Mouse (Mus musculus) kidney, embryonic 14.5 days (tissue): Measurements from ENCODE around the gene Fkbp14. TPM values are rescaled to one million over a fixed set of nuclear protein-coding genes. Genes with fewer than 3 reads are reported as not detected.

Experiments used
- ATAC-seq: fragments of 200-750 bp; cut with Nextera tagmentation; 2 replicates; pipeline ENCODE4 v1.8.0; 2017; ENCODE audit warnings: moderate number of reproducible peaks, mild to moderate bottlenecking, moderate TSS enrichment, moderate library complexity; ENCODE audit not compliant: low FRiP score, low TSS enrichment
- H3K27ac ChIP-seq: fragments of 300-500 bp; sonication (generic); 2 replicates; pipeline ENCODE4 v1.5.1; 2014; ENCODE audit warnings: low read depth, mild to moderate bottlenecking, low read length, moderate library complexity, mixed read lengths
- H3K27me3 ChIP-seq: fragments of 300-500 bp; sonication (generic); 2 replicates; pipeline ENCODE4 v1.6.1; 2014; ENCODE audit warnings: mild to moderate bottlenecking, low read length; ENCODE audit not compliant: control insufficient read depth, insufficient read depth
- H3K36me3 ChIP-seq: fragments of 300-500 bp; sonication (generic); 2 replicates; pipeline ENCODE4 v1.6.1; 2014; ENCODE audit warnings: low read length, mixed read lengths; ENCODE audit not compliant: control insufficient read depth, insufficient read depth
- H3K4me1 ChIP-seq: fragments of 300-500 bp; sonication (generic); 2 replicates; pipeline ENCODE4 v1.6.1; 2014; ENCODE audit warnings: low read length, mixed read lengths; ENCODE audit not compliant: control insufficient read depth, insufficient read depth
- H3K4me2 ChIP-seq: fragments of 300-500 bp; sonication (generic); replicated peaks from 2 replicates; pipeline ENCODE4 v1.6.1; 2014; ENCODE audit warnings: low read depth, mild to moderate bottlenecking, low read length
- H3K4me3 ChIP-seq: fragments of 300-500 bp; sonication (generic); 2 replicates; pipeline ENCODE4 v1.5.1; 2014; ENCODE audit warnings: mild to moderate bottlenecking, low read length
- H3K9ac ChIP-seq: fragments of 300-500 bp; sonication (generic); 2 replicates; pipeline ENCODE4 v1.6.1; 2014; ENCODE audit warnings: low read depth, mild to moderate bottlenecking, low read length, moderate library complexity
- H3K9me3 ChIP-seq: fragments of 300-500 bp; sonication (generic); 2 replicates; pipeline ENCODE4 v1.6.1; 2016; ENCODE audit warnings: low read length; ENCODE audit not compliant: control insufficient read depth
- WGBS: fragments of 180-500 bp; shearing (Covaris S2); extraction: QIAGEN DNeasy Blood & Tissue Kit; methylation state at CpG from one replicate; pipeline ENCODE4 v1.1.7; 2014; 5-methylcytosine and 5-hydroxymethylcytosine counted together
- polyA plus RNA-seq: library from polyadenylated mRNA; unstranded; fragments of >200 nt; fragmentation: Nextera tagmentation; extraction: Ambion mirVana; gene quantifications from 2 replicates; pipeline ENCODE4 v1.2.1, GENCODE M21; 2014

Fkbp14 gene
- polyA plus RNA-seq, result 18.4 and 25.8 TPM in 2 replicates

DNA sequence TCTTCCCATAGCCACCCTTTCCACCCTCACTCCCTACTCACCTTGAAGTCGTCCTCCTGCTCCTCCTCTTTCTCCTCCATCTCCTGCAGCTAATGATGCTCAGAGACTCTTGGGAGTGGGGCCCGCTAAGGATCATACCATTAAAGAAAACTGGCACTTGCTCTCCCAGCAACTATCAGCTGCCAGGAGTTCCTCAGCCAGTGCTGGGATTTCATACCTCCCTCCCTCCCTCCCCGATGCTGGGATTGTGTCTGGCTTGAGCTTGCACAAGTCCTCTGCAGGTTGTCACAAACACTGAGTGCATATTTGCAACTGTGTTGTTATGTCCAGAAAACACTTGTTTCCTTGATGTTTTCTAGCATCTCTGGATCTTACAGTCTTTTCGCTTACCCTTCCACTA lies at the start of gene Fkbp14:
Gene Fkbp14, minus strand, starts transcription at position 101 of the 400 bp plus-strand sequence.
- 78% methylated on average over 4 of the region's 4 CpGs for WGBS
- Histone ChIP-seq H3K4me3 (peak within 1 kb of the TSS; percentile 77; the same call in 1 of the 2 replicates), H3K9ac (no peak within 1 kb of the TSS; the same call in 1 of the 2 replicates), H3K4me1 (peaks cover 15% of the 10 kb centered on the region; the same call in 1 of the 2 replicates), H3K9me3 (no peaks in the 10 kb centered on the region), H3K4me2 (peak within 1 kb of the TSS; percentile 62), H3K36me3 (no peaks in the 10 kb centered on the region), H3K27ac (no peak within 1 kb of the TSS), H3K27me3 (no peaks in the 10 kb centered on the region)
- ATAC-seq, result no peak

DNA sequence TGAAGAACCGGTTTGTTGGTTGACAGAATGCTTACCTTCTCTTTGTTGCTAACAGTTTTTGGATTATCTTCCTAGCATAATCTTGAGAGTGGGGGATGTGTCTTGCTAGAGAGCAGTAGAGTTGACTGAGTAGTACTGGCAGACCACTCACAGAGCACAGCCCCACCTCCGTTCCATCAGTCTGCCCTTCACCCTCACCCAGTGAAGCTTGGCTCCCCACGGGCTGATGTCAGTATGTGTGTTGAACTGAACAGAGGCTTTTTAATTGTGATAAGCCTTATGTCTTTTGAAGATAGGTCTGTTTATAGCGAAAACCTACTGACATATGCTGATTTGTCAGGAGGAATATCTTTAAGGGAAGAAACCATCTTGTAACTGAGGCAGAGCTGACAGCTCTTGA lies 46.1 kb upstream of the Fkbp14 start:
- H3K4me1 ChIP-seq, result no peaks in the 10 kb centered on the region
- no peaks in the 10 kb centered on the region for H3K9me3 ChIP-seq
- H3K36me3 ChIP-seq, result peaks cover 7% of the 10 kb centered on the region; the same call in 1 of the 2 replicates
- H3K27me3 ChIP-seq, result no peaks in the 10 kb centered on the region
- no peak for ATAC-seq
- no peak overlapping the region for H3K4me2 ChIP-seq
- WGBS, result 98% methylated on average over 4 of the region's 4 CpGs
- no peak overlapping the region for H3K9ac ChIP-seq
- H3K27ac ChIP-seq, result no peak overlapping the region
- H3K4me3 ChIP-seq, result no peak overlapping the region

DNA sequence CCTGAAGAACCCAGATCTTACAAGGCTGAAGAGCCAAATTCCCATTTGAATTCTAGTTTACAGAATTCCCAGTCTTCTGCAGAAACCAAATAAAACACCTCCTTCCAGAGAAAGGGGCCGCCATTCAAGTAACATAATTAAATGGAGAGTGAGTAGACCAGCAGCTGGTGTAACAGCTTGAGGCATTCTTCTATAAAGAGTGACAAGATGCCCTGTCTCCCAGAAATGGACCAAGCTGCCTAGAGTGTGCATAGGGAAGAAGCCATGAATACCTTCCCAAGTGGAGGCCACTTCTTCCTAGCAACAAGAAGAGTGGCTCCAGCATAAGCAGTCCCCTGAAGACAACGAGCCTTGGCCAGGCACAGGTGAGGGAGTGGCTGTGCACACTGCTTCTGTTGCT lies 44.8 kb upstream of the Fkbp14 start:
- WGBS, result 91% methylated on average over 2 of the region's 2 CpGs
- peaks cover 7% of the 10 kb centered on the region; the same call in 1 of the 2 replicates for H3K36me3 ChIP-seq
- no peaks in the 10 kb centered on the region for H3K4me1 ChIP-seq

DNA sequence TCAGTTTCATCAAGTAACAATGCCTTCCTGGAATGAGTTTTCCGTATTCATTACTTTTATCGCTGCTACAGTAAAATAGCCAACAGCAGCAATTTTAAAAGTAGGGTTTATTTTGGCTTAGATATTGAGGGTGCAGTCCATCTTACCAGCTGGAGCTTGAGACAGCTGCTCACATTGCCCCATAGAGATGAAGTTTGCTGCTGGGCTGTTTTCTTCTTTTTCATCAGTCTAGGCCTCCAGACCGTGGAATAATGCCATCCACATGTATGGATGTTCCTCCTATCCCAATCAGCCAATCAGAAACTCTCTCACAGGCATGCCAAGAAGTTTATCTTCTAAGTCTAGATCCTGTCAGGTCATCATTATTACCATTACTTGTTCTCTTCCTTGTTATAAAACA lies 42.8 kb upstream of the Fkbp14 start:
- Histone ChIP-seq H3K9me3 (no peaks in the 10 kb centered on the region), H3K27ac (no peak overlapping the region), H3K27me3 (no peaks in the 10 kb centered on the region), H3K9ac (no peak overlapping the region), H3K4me3 (no peak overlapping the region), H3K36me3 (peaks cover 10% of the 10 kb centered on the region; the same call in 1 of the 2 replicates), H3K4me1 (no peaks in the 10 kb centered on the region), H3K4me2 (no peak overlapping the region)
- 86% methylated on average over 3 of the region's 3 CpGs for WGBS
- ATAC-seq, result no peak

More for the DNA sequence above, 44.8 kb upstream of the Fkbp14 start:
- Histone ChIP-seq H3K4me3 (no peak overlapping the region), H3K9me3 (no peaks in the 10 kb centered on the region), H3K27ac (no peak overlapping the region), H3K9ac (no peak overlapping the region), H3K4me2 (no peak overlapping the region), H3K27me3 (no peaks in the 10 kb centered on the region)
- no peak for ATAC-seq

DNA sequence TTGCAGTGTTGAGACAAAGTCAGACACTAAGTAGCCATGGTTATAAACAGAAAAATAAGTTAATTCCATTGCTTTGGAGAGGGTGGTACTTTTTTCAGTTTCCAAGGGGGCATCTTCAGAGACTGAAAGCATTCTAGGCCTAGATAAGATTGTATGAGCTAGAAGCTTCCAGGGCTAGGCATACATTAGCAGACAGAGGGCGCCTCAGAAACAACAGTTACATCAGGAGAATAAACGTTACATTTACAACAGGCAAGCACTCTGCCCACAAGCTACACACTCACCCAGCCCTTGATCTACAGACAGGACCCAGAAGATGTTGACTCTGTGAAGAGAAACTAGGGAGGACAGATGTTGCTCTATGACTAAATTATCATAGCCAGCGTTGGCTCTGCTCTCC lies 34.4 kb upstream of the Fkbp14 start:
- Histone ChIP-seq H3K4me1 (no peaks in the 10 kb centered on the region), H3K27ac (no peak overlapping the region), H3K4me3 (no peak overlapping the region), H3K4me2 (no peak overlapping the region), H3K27me3 (no peaks in the 10 kb centered on the region), H3K9me3 (no peaks in the 10 kb centered on the region), H3K9ac (no peak overlapping the region), H3K36me3 (peaks cover 20% of the 10 kb centered on the region; the same call in 1 of the 2 replicates)
- 51% methylated on average over 3 of the region's 3 CpGs for whole genome bisulfite sequencing
- no peak for ATAC-seq

DNA sequence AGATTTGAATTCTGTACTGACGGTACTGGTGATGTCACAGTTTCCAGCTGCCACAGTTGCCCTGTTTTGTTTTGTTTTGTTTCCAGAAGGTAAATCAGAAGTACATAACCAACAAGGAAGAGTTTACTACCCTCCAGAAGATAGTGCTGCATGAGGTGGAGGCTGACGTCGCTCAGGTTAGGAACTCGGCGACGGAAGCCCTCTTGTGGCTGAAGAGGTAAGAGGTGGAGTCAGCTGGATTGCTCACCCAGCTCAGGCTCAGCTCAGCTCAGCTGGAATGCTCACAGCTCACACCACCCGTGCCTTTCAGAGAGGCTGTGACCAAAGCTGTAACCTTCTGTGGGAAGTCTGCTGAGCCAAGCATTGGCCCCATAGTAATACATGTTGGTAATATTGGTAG lies 32.6 kb upstream of the Fkbp14 start:
- Histone ChIP-seq H3K4me1 (no peaks in the 10 kb centered on the region), H3K9ac (no peak overlapping the region), H3K27me3 (no peaks in the 10 kb centered on the region), H3K27ac (no peak overlapping the region), H3K4me3 (no peak overlapping the region), H3K36me3 (peaks cover 20% of the 10 kb centered on the region; the same call in 1 of the 2 replicates), H3K9me3 (no peaks in the 10 kb centered on the region), H3K4me2 (no peak overlapping the region)
- 36% methylated on average over 7 of the region's 7 CpGs for WGBS
- peak; percentile 60; the same call in 1 of the 2 replicates for ATAC-seq

DNA sequence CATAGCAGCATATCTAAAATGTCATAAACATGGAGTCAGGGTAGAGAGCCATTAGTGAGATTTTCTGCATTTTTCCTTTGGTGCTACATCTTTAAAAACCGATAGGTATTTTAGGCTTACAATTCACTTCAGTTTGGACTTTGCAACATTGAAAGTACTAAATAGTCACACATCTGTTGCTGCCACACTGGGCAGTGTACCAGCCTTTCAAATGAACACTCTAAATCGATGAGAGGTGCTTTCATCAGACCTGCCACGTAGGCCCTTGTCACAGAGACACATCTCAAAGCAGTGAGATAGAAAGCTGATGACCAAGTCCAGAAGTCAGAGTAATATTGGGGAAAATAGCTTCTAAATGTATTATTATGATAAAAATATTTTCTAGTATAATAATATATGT lies 31.3 kb upstream of the Fkbp14 start:
- Histone ChIP-seq H3K4me1 (no peaks in the 10 kb centered on the region), H3K4me2 (no peak overlapping the region), H3K9me3 (no peaks in the 10 kb centered on the region), H3K36me3 (peaks cover 16% of the 10 kb centered on the region; the same call in 1 of the 2 replicates), H3K9ac (no peak overlapping the region), H3K27me3 (no peaks in the 10 kb centered on the region), H3K27ac (no peak overlapping the region), H3K4me3 (no peak overlapping the region)
- no peak for ATAC-seq
- 91% methylated on average over 3 of the region's 3 CpGs for WGBS

DNA sequence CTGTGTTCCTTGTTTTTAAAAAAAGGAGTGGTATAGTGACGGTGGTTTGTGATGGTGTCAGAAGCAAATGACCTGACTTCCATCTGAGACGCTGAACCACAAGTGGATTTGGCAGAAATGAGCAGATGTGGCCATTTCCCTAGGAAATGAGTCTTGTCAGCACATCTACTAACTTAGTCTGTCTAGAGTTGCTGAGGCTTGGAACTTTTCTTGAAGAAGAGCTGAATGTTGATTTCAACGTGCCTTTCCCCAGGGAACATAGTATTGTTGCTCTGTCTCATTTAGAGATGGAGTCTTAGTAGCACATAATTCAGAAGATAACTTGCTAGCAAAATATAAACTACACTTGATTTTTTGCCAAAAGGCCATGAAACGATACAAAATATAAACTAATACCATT lies 23.2 kb upstream of the Fkbp14 start:
- 60% methylated on average over 4 of the region's 4 CpGs for WGBS
- Histone ChIP-seq H3K9me3 (no peaks in the 10 kb centered on the region), H3K27ac (no peak overlapping the region), H3K9ac (no peak overlapping the region), H3K27me3 (no peaks in the 10 kb centered on the region), H3K4me3 (no peak overlapping the region), H3K4me2 (no peak overlapping the region), H3K4me1 (no peaks in the 10 kb centered on the region), H3K36me3 (peaks cover 11% of the 10 kb centered on the region; the same call in 1 of the 2 replicates)
- ATAC-seq, result no peak

DNA sequence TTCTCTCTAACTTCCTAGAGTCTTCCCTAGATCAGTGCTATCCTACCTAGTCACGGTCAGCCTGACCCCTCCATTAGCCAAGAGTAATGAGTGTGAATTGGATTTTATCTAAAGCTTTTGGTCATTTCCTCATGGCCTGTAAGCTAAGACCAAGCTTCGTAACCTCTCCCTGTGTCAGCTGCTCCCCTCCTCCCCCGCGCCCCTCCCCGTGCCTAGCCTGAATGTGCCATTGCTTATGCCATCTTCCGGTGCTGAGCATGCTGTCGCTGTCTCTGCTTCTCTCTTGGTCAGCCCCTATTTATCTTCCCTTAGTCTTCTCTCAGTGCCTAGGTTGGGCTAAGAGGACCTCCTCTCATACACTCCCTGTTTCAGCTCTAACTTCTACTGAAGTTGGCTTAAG lies 22.4 kb upstream of the Fkbp14 start:
- H3K9me3 ChIP-seq, result no peaks in the 10 kb centered on the region
- 59% methylated on average over 7 of the region's 7 CpGs for WGBS
- no peak for ATAC-seq
- H3K4me2 ChIP-seq, result no peak overlapping the region
- no peak overlapping the region for H3K4me3 ChIP-seq
- no peak overlapping the region for H3K27ac ChIP-seq
- peaks cover 16% of the 10 kb centered on the region; the same call in 1 of the 2 replicates for H3K36me3 ChIP-seq
- H3K4me1 ChIP-seq, result no peaks in the 10 kb centered on the region
- H3K9ac ChIP-seq, result no peak overlapping the region
- H3K27me3 ChIP-seq, result no peaks in the 10 kb centered on the region
